Mouse (Mus musculus) gonadal fat pad, adult 2 months (tissue): ENCODE results near the gene Edc4. TPM values are rescaled to one million over a fixed set of nuclear protein-coding genes. Genes with fewer than 3 reads are reported as not detected.

Source experiments
- DNase-seq: peaks from one replicate; pipeline ENCODE4 v3.0.0-alpha.2; 2012; ENCODE audit warnings: low read depth
- polyA plus RNA-seq: library from polyadenylated mRNA; depleted of rRNA; stranded (reverse); fragments of >200 nt; gene quantifications from 2 replicates; pipeline ENCODE4 v1.2.3, GENCODE M21; 2012; rRNA removed

Gene Edc4
- polyA plus RNA-seq, 1 experiment, result 54.3 TPM

DNA sequence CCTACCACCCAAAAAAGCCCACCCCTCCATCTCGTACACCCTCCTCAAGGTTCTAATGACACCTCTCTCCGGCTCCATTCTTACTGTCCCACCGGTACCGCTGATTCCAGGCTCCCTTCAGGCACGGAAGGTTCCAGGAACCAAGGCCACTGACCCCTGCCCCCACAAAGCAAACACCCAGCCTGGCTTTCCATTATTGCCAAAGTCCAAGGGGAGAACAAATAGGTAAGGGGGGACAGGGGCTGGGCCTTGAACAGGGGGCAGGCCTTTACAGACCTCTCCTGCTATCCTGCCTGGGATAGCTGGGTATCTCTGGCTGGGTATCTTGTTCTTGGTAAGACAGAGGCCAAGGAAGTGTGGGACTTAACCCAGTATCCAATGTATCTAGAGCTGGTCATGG is 61.9 kb downstream of the Edc4 start:
- no peak for DNase-seq

- no peak for DNase-seq
These were observed 62.6 kb downstream of the Edc4 start, which contains the start of gene Lcat for GRCm38 (mm10) chr8:105943321-105943739. TSS of gene Lcat (minus strand) at chr8:105943382.

Other genes with a start within 250 kb of the Edc4 start
- gene Ctcf, start 244.3 kb upstream of the Edc4 start, polyA plus RNA-seq, result 12.2 and 19.0 TPM in 2 replicates
- 0.45 TPM in 1 of 2 replicates, not detected in the other for gene Agrp, start 243.5 kb upstream of the Edc4 start, polyA plus RNA-seq
- gene Carmil2, start 194.6 kb upstream of the Edc4 start, polyA plus RNA-seq, result 0.60 and 0.81 TPM in 2 replicates
- 31.7 and 35.4 TPM in 2 replicates for gene Acd, start 179.8 kb upstream of the Edc4 start, polyA plus RNA-seq
- 23.5 and 24.1 TPM in 2 replicates for gene Pard6a, start 179.7 kb upstream of the Edc4 start, polyA plus RNA-seq
- 0.15 TPM in 1 of 2 replicates, not detected in the other for gene 4933405L10Rik, start 173.2 kb upstream of the Edc4 start, polyA plus RNA-seq
- gene Enkd1, start 172.7 kb upstream of the Edc4 start, polyA plus RNA-seq, result 5.8 and 8.4 TPM in 2 replicates
- 5.3 and 6.7 TPM in 2 replicates for gene Gfod2, start 122.2 kb upstream of the Edc4 start, polyA plus RNA-seq
- gene Ranbp10, start 53.5 kb upstream of the Edc4 start, polyA plus RNA-seq, result 20.0 and 20.4 TPM in 2 replicates
- 1.1 and 1.2 TPM in 2 replicates for gene Tsnaxip1, start 53.1 kb upstream of the Edc4 start, polyA plus RNA-seq
- gene Cenpt, start 27.6 kb upstream of the Edc4 start, polyA plus RNA-seq, result 18.9 and 23.0 TPM in 2 replicates
- gene Thap11, start 25.7 kb upstream of the Edc4 start, polyA plus RNA-seq, result 44.3 and 46.8 TPM in 2 replicates
- 23.5 and 25.7 TPM in 2 replicates for gene Nutf2, start 20.3 kb upstream of the Edc4 start, polyA plus RNA-seq
- 1.4 and 1.7 TPM in 2 replicates for gene Nrn1l, start 12.7 kb downstream of the Edc4 start, polyA plus RNA-seq
- gene Pskh1, start 19.6 kb downstream of the Edc4 start, polyA plus RNA-seq, result 47.8 and 51.9 TPM in 2 replicates
- gene Ctrl, start 53.0 kb downstream of the Edc4 start, polyA plus RNA-seq, result 1.5 and 7.4 TPM in 2 replicates
- 69.8 and 91.4 TPM in 2 replicates for gene Psmb10, start 57.6 kb downstream of the Edc4 start, polyA plus RNA-seq
- 2.3 and 2.6 TPM in 2 replicates for gene Lcat, start 62.5 kb downstream of the Edc4 start, polyA plus RNA-seq
- 46.8 and 56.3 TPM in 2 replicates for gene Slc12a4, start 85.2 kb downstream of the Edc4 start, polyA plus RNA-seq
- gene Dpep3, start 98.5 kb downstream of the Edc4 start, polyA plus RNA-seq, result 0.92 and 1.7 TPM in 2 replicates
- 14.5 and 14.6 TPM in 2 replicates for gene Dus2, start 110.5 kb downstream of the Edc4 start, polyA plus RNA-seq
- not detected in 2 replicates for gene Dpep2nb, start 125.1 kb downstream of the Edc4 start, polyA plus RNA-seq
- gene Ddx28, start 131.0 kb downstream of the Edc4 start, polyA plus RNA-seq, result 8.9 and 9.9 TPM in 2 replicates
- 23.5 and 26.6 TPM in 2 replicates for gene Nfatc3, start 178.0 kb downstream of the Edc4 start, polyA plus RNA-seq